Mouse (Mus musculus): ENCODE data around the gene Dao.

- TF ChIP-seq CTCF (IDR thresholded peaks at IDR 0.05; ENCODE audit: extremely low read depth, insufficient read depth, low read length) (0 out of 2 replicates have a peak, but pooled peaks have one; percentile 24), POLR2A (IDR thresholded peaks at IDR 0.05; ENCODE audit: extremely low read depth, insufficient read depth, low read length) (no peak)
Measured at GRCm38 (mm10) chr5:114046604-114047003, 43.1 kb downstream of the Dao start.

Data from cortical plate, adult 2 months (tissue).